Mouse (Mus musculus) A20 (cell line): Measurements from ENCODE around the gene Mrrf.

Source experiments
- DNase-seq: peaks from one replicate; pipeline ENCODE4 v3.0.0-alpha.2; 2011; ENCODE audit warnings: low read depth, low spot score

Mrrf gene

DNA sequence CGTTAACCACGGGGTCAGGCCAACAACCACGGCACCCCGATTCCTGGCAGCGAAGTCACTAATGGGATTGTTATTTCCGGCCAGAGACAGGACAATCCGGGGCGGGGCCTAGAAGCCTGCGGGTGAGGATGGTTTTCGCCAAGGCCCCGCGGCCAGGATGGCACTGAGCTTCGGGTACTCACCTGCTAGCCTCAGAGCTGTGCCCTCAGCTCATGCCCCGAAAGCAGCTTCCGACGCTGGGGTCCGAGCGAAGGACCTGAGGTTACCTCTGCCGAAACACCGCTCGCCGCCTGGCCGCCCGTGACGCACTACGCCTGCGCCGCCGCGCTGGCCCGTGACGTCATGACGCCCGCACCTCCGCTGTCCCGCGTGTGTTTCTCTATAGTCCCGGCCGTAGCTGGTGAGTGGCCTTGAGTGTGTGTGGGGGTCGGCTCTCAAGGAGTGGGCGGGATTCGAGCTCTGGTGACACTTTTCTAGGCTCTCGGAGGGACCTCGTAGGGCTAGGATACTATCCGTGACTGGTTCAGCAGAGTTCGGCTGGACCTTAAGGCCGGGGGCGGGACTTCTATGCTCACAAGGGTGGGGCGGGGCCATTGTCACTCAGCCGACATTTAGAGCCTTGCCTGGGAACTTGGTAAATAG, at the start of gene Mrrf, which contains the start of gene Rbm18:
Gene Mrrf, plus strand, starts transcription at position 90 of the 642 bp plus-strand sequence.
Gene Rbm18, minus strand, starts transcription at position 474 of the 642 bp plus-strand sequence.
- peak; percentile 95 for DNase-seq

DNA sequence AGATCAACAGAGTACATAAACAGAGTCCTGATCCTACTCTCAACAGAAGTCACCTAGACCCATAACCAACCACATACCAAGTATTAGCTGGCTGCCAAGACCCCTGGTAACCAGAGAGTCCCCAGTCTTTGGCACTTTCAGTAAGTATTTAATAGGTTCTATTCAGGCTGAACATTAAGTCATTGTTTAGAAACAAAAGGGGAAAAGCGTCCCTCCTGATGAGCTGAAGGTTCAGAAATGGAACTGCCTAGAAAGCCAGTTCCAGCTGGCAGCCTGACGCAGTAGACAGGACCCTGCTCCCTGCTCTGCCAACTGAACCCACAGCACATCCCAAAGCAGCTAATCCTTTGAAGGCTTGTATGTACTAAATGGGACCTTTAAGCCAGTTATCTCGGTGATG, 47.0 kb upstream of the Mrrf start:
- no peak for DNase-seq

- peak; percentile 97 for DNase-seq
These were observed 45.1 kb upstream of the Mrrf start for GRCm38 (mm10) chr2:36090853-36091741.

GRCm38 (mm10) chr2:36092748-36093147, 43.4 kb upstream of the Mrrf start:
- no peak for DNase-seq

DNA sequence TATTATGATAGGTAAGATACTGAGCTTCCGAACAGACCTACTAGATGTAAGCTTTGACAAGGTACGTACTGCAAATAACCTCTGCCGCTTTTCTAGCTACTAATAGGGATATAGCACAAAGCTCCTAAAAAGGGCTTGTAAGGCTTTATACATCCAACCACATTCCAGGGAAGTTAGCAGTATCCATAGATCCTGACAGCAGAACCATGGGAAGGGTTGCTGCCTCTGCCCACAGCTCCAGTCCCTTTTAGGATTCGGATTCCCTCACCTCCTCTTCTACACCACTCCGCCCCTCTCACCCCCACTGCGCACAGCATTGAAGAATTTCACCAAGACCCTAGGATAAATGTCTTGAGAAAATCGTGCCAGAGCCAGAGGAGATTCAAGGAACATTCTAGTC, 42.9 kb upstream of the Mrrf start:
- DNase-seq = no peak

GRCm38 (mm10) chr2:36093914-36094475, 42.2 kb upstream of the Mrrf start:
- DNase-seq = no peak

DNA sequence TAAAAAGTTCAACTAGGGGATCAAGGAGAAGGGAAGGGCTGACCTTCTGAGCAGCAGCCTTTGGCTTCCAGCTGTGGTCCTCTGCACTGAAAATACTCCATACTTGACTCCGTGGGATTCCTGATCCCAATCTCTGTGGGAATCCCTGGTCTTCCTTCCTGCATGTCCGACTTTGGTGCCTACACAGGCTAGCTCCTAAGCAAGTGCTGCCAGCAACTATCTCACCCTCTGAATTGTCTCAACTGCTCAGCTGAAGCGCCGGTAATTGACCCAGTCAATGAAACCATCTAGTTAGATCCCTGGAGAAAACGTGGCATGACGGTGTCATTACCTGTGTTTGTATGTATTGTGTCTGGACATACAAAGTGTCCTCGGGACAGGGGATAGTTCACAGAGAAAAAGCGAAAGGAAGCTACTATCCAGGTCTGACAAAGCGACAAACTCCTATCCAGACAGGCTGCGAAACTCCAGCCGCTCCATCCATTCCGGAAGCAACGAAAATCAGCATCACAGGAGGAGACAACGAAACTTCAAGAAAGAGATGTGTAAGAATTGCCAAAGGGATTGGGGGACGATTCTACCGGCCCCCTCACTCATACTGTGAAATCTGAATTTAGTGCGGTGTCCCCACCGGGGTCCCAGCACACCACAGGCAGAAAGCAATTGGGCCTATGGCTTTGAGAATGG, 38.9 kb upstream of the Mrrf start:
- no peak for DNase-seq

GRCm38 (mm10) chr2:36098021-36098420, 38.2 kb upstream of the Mrrf start:
- DNase-seq = no peak

DNA sequence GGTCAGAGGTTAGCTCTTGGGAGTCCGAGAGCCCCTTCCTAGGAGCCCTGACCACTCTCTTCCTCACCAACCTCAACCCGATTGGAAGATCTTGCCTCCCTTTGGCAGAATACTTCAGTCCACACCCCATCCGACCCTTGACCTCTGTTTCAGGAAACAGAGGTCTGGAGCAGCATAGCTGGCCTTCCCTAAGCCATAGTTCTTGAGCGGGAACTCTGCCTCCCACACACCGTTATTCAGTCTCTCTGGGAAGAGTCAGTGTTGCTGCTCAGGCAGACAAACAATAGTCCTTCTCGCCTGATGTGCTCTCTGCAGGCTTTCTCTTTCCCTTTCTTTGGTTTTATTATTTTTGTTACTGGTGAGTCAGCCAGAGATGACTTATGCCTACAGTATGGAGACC, 36.5 kb upstream of the Mrrf start:
- DNase-seq = no peak

DNA sequence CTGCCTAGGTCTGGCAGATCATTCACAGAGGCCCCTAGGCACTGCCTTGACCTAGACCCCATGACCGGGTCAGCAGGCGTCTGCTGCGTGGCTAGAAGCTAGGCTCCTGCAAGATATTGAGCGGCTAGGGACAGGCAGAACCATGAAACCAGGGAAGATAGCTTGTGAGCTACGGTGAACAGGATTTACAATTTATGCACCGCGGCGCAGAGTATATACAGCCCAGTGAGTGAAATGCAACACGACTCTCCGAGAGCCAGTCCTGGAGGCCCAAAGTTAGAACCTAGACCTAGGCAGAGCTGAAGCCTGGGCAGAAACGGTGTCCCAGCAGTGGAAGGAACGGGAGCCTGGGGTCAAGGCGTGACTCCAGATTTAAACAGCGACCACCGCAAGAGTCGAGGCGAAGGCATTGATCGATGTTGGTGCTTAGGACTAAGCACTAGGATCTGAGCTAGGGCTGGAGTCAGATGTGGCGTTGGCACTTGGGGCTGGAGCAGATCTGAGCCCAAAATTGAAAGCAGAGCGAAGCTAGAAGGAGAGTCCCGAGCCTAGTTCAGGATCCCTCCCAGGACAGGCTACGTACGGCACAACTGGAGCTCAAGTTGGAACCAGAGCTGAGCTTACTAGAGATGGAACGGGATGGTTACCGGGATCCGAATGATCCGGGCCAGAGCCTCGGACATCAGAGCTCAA, 34.2 kb upstream of the Mrrf start:
- DNase-seq = no peak

GRCm38 (mm10) chr2:36102559-36102946, 33.6 kb upstream of the Mrrf start:
- DNase-seq = no peak

GRCm38 (mm10) chr2:36103069-36103554, 33.1 kb upstream of the Mrrf start:
- DNase-seq = no peak

DNA sequence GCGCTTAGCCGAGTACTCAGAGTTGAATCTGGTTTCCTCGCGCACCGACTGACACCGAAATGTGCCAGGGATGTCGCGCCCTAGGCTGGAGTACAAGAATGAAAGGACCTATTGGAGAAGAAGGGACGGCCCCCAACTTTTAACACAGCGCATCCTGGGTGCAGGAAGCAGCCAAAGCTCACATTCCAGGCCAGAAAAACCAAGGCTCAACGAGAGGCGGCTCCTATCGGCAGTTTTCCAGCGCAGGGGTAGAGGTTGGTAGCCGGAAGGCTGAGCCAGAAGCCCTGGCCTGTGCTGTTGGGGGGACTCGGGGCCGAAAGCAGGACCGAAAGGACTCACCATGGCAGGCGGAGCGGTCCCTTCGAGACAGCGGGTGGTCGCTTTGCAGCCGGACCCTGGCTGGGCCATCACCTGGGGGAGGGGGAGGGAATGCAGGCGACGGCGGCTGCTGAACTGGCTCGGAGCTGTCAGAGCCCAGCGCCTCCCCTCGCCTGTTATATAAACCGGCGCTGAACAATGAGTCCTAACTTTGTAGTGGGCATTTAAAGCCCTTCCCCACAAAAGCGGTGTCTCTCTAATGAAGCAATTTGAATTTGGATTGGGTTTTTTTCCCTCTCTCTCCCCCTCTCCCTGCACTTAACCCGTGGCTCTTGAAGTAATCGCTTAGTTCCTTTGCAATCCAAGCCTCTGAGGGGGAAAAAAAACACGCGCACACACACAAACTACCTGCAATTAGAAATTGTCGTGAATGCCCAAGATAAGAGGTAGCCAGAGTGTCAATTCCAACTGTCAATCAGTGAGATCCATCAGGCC, 32.4 kb upstream of the Mrrf start:
- no peak for DNase-seq

DNA sequence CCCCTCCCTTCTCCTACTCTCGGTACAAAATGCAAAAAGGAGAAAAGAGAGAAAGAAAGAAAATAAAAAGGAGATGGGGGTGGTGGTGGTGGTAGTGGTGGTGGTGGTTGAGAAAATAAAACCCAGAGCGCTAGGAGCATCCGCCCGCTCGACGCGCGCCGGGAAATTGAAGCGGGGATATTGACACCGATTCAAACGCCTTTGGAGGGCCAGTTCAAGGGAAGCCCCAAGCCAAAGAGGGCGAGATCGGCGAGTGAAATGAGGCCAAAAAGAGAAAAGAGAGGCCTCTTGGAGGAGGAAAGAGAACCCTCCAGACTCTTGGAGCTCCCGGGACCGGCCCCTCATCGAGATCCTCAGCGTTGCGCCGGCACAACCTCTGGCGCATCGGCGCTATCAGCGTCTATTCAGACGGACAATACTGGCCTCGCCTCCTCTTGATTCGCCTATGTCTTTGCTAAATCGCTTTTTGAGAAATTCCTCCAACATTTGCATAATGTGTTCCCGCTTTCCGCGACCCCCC, 31.7 kb upstream of the Mrrf start:
- no peak for DNase-seq

GRCm38 (mm10) chr2:36104956-36105741, 31.0 kb upstream of the Mrrf start, which contains the start of gene Lhx6:
Gene Lhx6 (minus strand): TSS chr2:36105408.
- no peak for DNase-seq

DNA sequence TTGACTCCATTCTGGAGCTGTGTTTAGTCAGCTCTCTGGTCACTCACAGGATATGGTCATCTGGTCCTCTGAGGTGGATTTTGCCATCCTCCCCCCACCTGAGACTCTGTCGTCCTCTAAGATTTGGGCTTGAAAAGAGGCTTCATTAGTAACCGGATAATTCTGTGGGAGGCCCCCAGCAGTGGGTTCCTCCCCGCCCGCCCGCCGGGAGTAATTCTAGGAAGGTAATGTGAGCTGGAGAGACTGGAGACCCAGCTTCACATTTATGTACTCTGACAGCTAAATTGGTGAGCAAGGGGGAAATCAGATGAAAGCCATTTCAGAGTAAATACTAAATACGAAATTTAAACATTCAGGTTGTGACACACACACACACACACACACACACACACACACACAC, 27.6 kb upstream of the Mrrf start:
- DNase-seq = no peak

GRCm38 (mm10) chr2:36112632-36113031, 23.6 kb upstream of the Mrrf start:
- DNase-seq = no peak

- DNase-seq = no peak
These were observed 9.3 kb upstream of the Mrrf start for GRCm38 (mm10) chr2:36126795-36127429.

- DNase-seq = no peak
These were observed 8.2 kb upstream of the Mrrf start for GRCm38 (mm10) chr2:36127973-36128372.
